Comparison of ENCODE assay signal across 30 mouse cellular contexts in the genomic region with DNA sequence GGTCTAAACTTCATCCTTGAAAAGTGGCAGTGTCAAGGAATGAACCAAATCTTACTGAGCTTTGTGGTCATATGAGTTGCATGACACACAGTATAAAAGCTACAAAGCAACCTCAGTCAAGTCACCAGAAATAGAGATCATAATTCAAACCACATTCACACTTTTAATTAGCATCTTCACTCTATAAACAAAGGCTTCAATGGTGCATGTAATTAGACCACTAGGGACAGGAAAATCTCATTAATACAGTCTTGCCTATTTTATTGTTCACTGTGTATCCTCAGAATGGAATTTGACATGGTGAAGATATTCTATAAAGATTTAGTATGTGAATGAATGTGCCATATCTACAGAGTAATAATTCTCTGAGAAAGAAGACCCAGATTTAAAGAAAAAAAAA.
DNase-seq lines count a peak whose midpoint lies in the region; ATAC-seq and TF ChIP-seq lines count a peak whose summit lies in the region.
"Had no signal": no experiment of that assay in that cellular context is flagged by ENCODE, and none has a peak within 500 bp of the region (broad histone marks: within the 10 kb centered on the region; RNA-seq: fewer than 3 reads in every experiment).

No protein-coding gene starts in this region.

- H3K36me3 ChIP-seq in forebrain, embryonic 11.5 days (ENCODE audit: control insufficient read depth, insufficient read depth, low read length) = no peaks in the 10 kb centered on the region
- no peaks in the 10 kb centered on the region for H3K36me3 ChIP-seq in forebrain, embryonic 16.5 days (ENCODE audit: control insufficient read depth, insufficient read depth)
- no peaks in the 10 kb centered on the region for H3K36me3 ChIP-seq in hindbrain, postnatal 0 days (ENCODE audit: insufficient read depth, low read length)
- H3K36me3 ChIP-seq in hindbrain, embryonic 16.5 days (ENCODE audit: control insufficient read depth, insufficient read depth, low read length) = no peaks in the 10 kb centered on the region
- H3K36me3 ChIP-seq in neural tube, embryonic 13.5 days = no peaks in the 10 kb centered on the region
- H3K36me3 ChIP-seq: embryonic facial prominence, embryonic 10.5 days; embryonic facial prominence, embryonic 15.5 days; limb, embryonic 10.5 days; limb, embryonic 15.5 days; liver, embryonic 13.5 days; stomach, embryonic 15.5 days had no signal

- no peak overlapping the region for H3K4me3 ChIP-seq in forebrain, embryonic 11.5 days (ENCODE audit: low read depth, low read length)
- H3K4me3 ChIP-seq in forebrain, embryonic 16.5 days (replicated peaks; ENCODE audit: low read length) = no peak overlapping the region
- H3K4me3 ChIP-seq in hindbrain, postnatal 0 days (ENCODE audit: low read length) = no peak overlapping the region
- H3K4me3 ChIP-seq in hindbrain, embryonic 16.5 days (ENCODE audit: low read length) = no peak overlapping the region
- H3K4me3 ChIP-seq in neural tube, embryonic 13.5 days = no peak overlapping the region
- H3K4me3 ChIP-seq: embryonic facial prominence, embryonic 10.5 days; embryonic facial prominence, embryonic 15.5 days; gastrocnemius, adult 2 months; limb, embryonic 10.5 days; limb, embryonic 15.5 days; liver, embryonic 13.5 days; stomach, embryonic 15.5 days had no signal

- no peak for DNase-seq in forebrain, embryonic 11.5 days (ENCODE audit: low spot score)
- DNase-seq in hindbrain, postnatal 0 days (ENCODE audit: low spot score) = peak; percentile 35
- no peak for DNase-seq in neural tube, embryonic 10.5 days (ENCODE audit: extremely low spot score, low spot score)
- no peak for DNase-seq in left cerebral cortex, postnatal 10 days (ENCODE audit: extremely low spot score in 1 of 2, low spot score in 2 of 2)
- DNase-seq: adrenal gland, adult 8-10 months; cerebellum, adult 8-10 months; cerebellum, postnatal 25 days; gastrocnemius, adult 2 months; gastrocnemius, postnatal 36 days; heart, adult 18-20 months; heart, postnatal 36 days; kidney, adult 8-10 months; kidney, postnatal 4 days; liver, embryonic 13.5 days; lung, adult 2 months; lung, postnatal 10 days; right cerebral cortex, postnatal 25 days had no signal

- no peak overlapping the region for H3K9ac ChIP-seq in forebrain, embryonic 11.5 days (ENCODE audit: low read length)
- no peak overlapping the region for H3K9ac ChIP-seq in forebrain, embryonic 16.5 days (replicated peaks; ENCODE audit: low read depth, low read length)
- H3K9ac ChIP-seq in hindbrain, postnatal 0 days (replicated peaks; ENCODE audit: low read length) = no peak overlapping the region
- H3K9ac ChIP-seq in hindbrain, embryonic 16.5 days (ENCODE audit: low read depth, low read length) = no peak overlapping the region
- H3K9ac ChIP-seq in neural tube, embryonic 13.5 days = no peak overlapping the region
- H3K9ac ChIP-seq: embryonic facial prominence, embryonic 15.5 days; limb, embryonic 15.5 days; liver, embryonic 13.5 days; stomach, embryonic 15.5 days had no signal

- H3K4me2 ChIP-seq in forebrain, embryonic 11.5 days (ENCODE audit: low read depth, low read length, severe bottlenecking) = no peak overlapping the region
- H3K4me2 ChIP-seq in forebrain, embryonic 16.5 days (ENCODE audit: low read length) = no peak overlapping the region
- no peak overlapping the region for H3K4me2 ChIP-seq in hindbrain, postnatal 0 days (ENCODE audit: low read depth, low read length)
- H3K4me2 ChIP-seq in hindbrain, embryonic 16.5 days (ENCODE audit: low read length) = no peak overlapping the region
- no peak overlapping the region for H3K4me2 ChIP-seq in neural tube, embryonic 13.5 days
- H3K4me2 ChIP-seq: embryonic facial prominence, embryonic 15.5 days; heart, embryonic 11.5 days; limb, embryonic 15.5 days; liver, embryonic 13.5 days; stomach, embryonic 15.5 days had no signal

- intact Hi-C loops in left cerebral cortex, postnatal 10 days (cut with DNase I) = no loop called here

- no peaks in the 10 kb centered on the region for H3K9me3 ChIP-seq in forebrain, embryonic 11.5 days (ENCODE audit: control insufficient read depth, low read length)
- no peaks in the 10 kb centered on the region for H3K9me3 ChIP-seq in forebrain, embryonic 16.5 days (ENCODE audit: control insufficient read depth, low read length)
- no peaks in the 10 kb centered on the region for H3K9me3 ChIP-seq in hindbrain, postnatal 0 days (ENCODE audit: low read length)
- H3K9me3 ChIP-seq in hindbrain, embryonic 16.5 days (ENCODE audit: control insufficient read depth, low read length) = no peaks in the 10 kb centered on the region
- H3K9me3 ChIP-seq in neural tube, embryonic 13.5 days = no peaks in the 10 kb centered on the region
- H3K9me3 ChIP-seq: embryonic facial prominence, embryonic 10.5 days; embryonic facial prominence, embryonic 15.5 days; limb, embryonic 10.5 days; limb, embryonic 15.5 days; liver, embryonic 13.5 days; stomach, embryonic 15.5 days had no signal

- no peaks in the 10 kb centered on the region for H3K27me3 ChIP-seq in forebrain, embryonic 11.5 days (ENCODE audit: control insufficient read depth, insufficient read depth, low read length)
- no peaks in the 10 kb centered on the region for H3K27me3 ChIP-seq in forebrain, embryonic 16.5 days (replicated peaks; ENCODE audit: control insufficient read depth, insufficient read depth, low read length)
- no peaks in the 10 kb centered on the region for H3K27me3 ChIP-seq in hindbrain, postnatal 0 days (ENCODE audit: insufficient read depth, low read length)
- no peaks in the 10 kb centered on the region for H3K27me3 ChIP-seq in hindbrain, embryonic 16.5 days (replicated peaks; ENCODE audit: control insufficient read depth, insufficient read depth, low read length)
- no peaks in the 10 kb centered on the region for H3K27me3 ChIP-seq in neural tube, embryonic 13.5 days
- H3K27me3 ChIP-seq: CH12.LX; embryonic facial prominence, embryonic 15.5 days; limb, embryonic 15.5 days; liver, embryonic 13.5 days; stomach, embryonic 15.5 days had no signal

- no peak overlapping the region for H3K27ac ChIP-seq in forebrain, embryonic 11.5 days (ENCODE audit: low read depth, low read length)
- no peak overlapping the region for H3K27ac ChIP-seq in forebrain, embryonic 16.5 days (ENCODE audit: low read length)
- no peak overlapping the region for H3K27ac ChIP-seq in hindbrain, postnatal 0 days
- no peak overlapping the region for H3K27ac ChIP-seq in hindbrain, embryonic 16.5 days (ENCODE audit: low read depth, low read length)
- no peak overlapping the region; the same call in 1 of the 2 replicates for H3K27ac ChIP-seq in neural tube, embryonic 13.5 days (replicated peaks)
- H3K27ac ChIP-seq: embryonic facial prominence, embryonic 10.5 days; embryonic facial prominence, embryonic 15.5 days; gastrocnemius, adult 2 months; kidney, postnatal 0 days; limb, embryonic 10.5 days; limb, embryonic 15.5 days; liver, embryonic 13.5 days; macrophage; stomach, embryonic 15.5 days had no signal

- 0 out of 2 replicates have a peak, but pooled peaks have one; percentile 49 for ATAC-seq in forebrain, embryonic 11.5 days (replicated peaks; ENCODE audit: low FRiP score)
- no peak for ATAC-seq in forebrain, embryonic 16.5 days
- no peak for ATAC-seq in hindbrain, postnatal 0 days
- ATAC-seq in hindbrain, embryonic 16.5 days = no peak
- ATAC-seq in neural tube, embryonic 13.5 days (ENCODE audit: low read depth) = peak; percentile 71; the same call in 1 of the 2 replicates
- ATAC-seq: intestine, embryonic 16.5 days had no signal

- no peak for TF ChIP-seq CTCF in hindbrain, postnatal 0 days (IDR thresholded peaks at IDR 0.05; ENCODE audit: low read depth)

- H3K4me1 ChIP-seq in forebrain, embryonic 11.5 days (replicated peaks; ENCODE audit: control insufficient read depth, insufficient read depth, low read length) = no peaks in the 10 kb centered on the region
- H3K4me1 ChIP-seq in forebrain, embryonic 16.5 days (replicated peaks; ENCODE audit: control insufficient read depth, insufficient read depth, low read length) = peaks cover 13% of the 10 kb centered on the region; the same call in 1 of the 2 replicates
- no peaks in the 10 kb centered on the region for H3K4me1 ChIP-seq in hindbrain, postnatal 0 days (ENCODE audit: insufficient read depth, low read length)
- peaks cover 3% of the 10 kb centered on the region; the same call in 1 of the 2 replicates for H3K4me1 ChIP-seq in hindbrain, embryonic 16.5 days (ENCODE audit: control insufficient read depth, insufficient read depth, low read depth, low read length)
- H3K4me1 ChIP-seq in neural tube, embryonic 13.5 days (replicated peaks) = peaks cover 18% of the 10 kb centered on the region
- H3K4me1 ChIP-seq: embryonic facial prominence, embryonic 10.5 days; embryonic facial prominence, embryonic 15.5 days; limb, embryonic 10.5 days; limb, embryonic 15.5 days; liver, embryonic 13.5 days; stomach, embryonic 15.5 days had no signal

Comparison
In these comparisons a context has a peak if more than half of its experiments do, and no peak if none do; other contexts are left out.
1. ATAC-seq: peak in forebrain, embryonic 11.5 days (single experiment) and neural tube, embryonic 13.5 days (single experiment); none in forebrain, embryonic 16.5 days (single experiment), hindbrain, postnatal 0 days (single experiment) and hindbrain, embryonic 16.5 days (single experiment).